Mouse (Mus musculus): ENCODE results near the gene Ccdc136. TPM values are rescaled to one million over a fixed set of nuclear protein-coding genes. Genes with fewer than 3 reads are reported as not detected.
"Not testable (repeated sequence)": the region's sequence is repeated elsewhere in the genome, so short reads cannot be mapped to it uniquely, and the experiment has no call there.

The Ccdc136 gene
- polyA plus RNA-seq, 1 experiment: not detected

DNA sequence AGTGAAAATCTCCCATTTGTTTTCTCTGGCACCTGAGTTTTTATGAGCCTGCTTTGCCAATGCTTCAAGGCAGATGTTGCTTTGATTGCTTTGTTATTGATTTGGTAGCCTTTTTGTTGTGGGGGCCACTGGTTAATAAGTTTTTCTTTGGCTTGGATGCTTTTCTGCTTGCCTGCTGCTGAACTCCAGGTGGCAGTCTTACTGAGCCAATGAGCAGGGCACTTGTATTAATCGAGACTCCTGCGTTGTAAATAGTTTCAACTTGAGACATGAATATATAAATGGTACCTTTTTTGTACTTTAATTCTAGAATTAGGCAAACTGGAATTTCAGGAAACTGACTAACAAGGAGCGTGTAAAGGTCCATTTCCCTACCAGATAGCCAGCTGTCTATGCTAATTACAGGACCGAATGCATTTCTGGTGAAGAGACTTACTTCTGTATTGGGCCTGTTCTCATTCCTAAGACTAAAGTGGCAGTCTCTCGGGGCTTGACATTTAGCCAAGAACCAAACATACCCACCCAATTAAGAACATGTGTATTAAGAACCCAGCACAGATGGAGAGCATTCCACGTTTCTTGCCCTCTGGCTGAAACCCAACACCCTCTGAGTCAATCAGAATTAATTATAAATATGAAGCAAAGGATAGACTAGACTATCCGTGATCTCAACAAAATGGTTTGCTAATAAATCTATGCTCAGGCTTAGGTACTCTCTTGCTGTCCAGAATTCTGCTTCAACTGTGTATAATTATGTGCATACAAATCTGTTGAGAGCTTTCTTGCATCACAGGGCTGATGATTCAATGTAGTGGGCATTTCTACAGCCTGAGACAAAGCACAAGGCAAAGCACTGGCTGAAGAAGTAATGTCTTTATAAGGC is 33.6 kb upstream of the Ccdc136 start:
- TF ChIP-seq POLR2A (IDR thresholded peaks at IDR 0.05; ENCODE audit: borderline replicate concordance, low read depth, low read length) (no peak), CTCF (IDR thresholded peaks at IDR 0.05; ENCODE audit: low read depth, low read length) (no peak)
- Histone ChIP-seq H3K4me3 (ENCODE audit: insufficient read depth, low read length) (no peak overlapping the region), H3K4me1 (ENCODE audit: control insufficient read depth, insufficient read depth, low read length) (0 out of 2 replicates have a peak, but pooled peaks cover 5% of the 10 kb centered on the region), H3K27ac (ENCODE audit: insufficient read depth, low read depth, low read length) (no peak overlapping the region)

GRCm38 (mm10) chr6:29363129-29363515 is 33.0 kb upstream of the Ccdc136 start:
- Histone ChIP-seq H3K27ac (ENCODE audit: insufficient read depth, low read depth, low read length) (no peak overlapping the region), H3K4me1 (ENCODE audit: control insufficient read depth, insufficient read depth, low read length) (0 out of 2 replicates have a peak, but pooled peaks cover 5% of the 10 kb centered on the region), H3K4me3 (ENCODE audit: insufficient read depth, low read length) (no peak overlapping the region)
- TF ChIP-seq CTCF (IDR thresholded peaks at IDR 0.05; ENCODE audit: low read depth, low read length): no peak
- TF ChIP-seq POLR2A (IDR thresholded peaks at IDR 0.05; ENCODE audit: borderline replicate concordance, low read depth, low read length): no peak

GRCm38 (mm10) chr6:29365277-29365676 is 30.8 kb upstream of the Ccdc136 start:
- no peak for TF ChIP-seq POLR2A (IDR thresholded peaks at IDR 0.05; ENCODE audit: borderline replicate concordance, low read depth, low read length)
- no peak for TF ChIP-seq CTCF (IDR thresholded peaks at IDR 0.05; ENCODE audit: low read depth, low read length)
- Histone ChIP-seq H3K4me1 (ENCODE audit: control insufficient read depth, insufficient read depth, low read length) (0 out of 2 replicates have a peak, but pooled peaks cover under 1% of the 10 kb centered on the region), H3K27ac (ENCODE audit: insufficient read depth, low read depth, low read length) (no peak overlapping the region), H3K4me3 (ENCODE audit: insufficient read depth, low read length) (no peak overlapping the region)

- H3K4me3 ChIP-seq (ENCODE audit: insufficient read depth, low read length): no peak overlapping the region
- no peak overlapping the region for H3K27ac ChIP-seq (ENCODE audit: insufficient read depth, low read depth, low read length)
- no peaks in the 10 kb centered on the region for H3K4me1 ChIP-seq (ENCODE audit: control insufficient read depth, insufficient read depth, low read length)
- no peak for TF ChIP-seq CTCF (IDR thresholded peaks at IDR 0.05; ENCODE audit: low read depth, low read length)
- TF ChIP-seq POLR2A (IDR thresholded peaks at IDR 0.05; ENCODE audit: borderline replicate concordance, low read depth, low read length): no peak
These were observed 18.7 kb upstream of the Ccdc136 start for GRCm38 (mm10) chr6:29377386-29377785.

- no peak overlapping the region for H3K4me3 ChIP-seq (ENCODE audit: insufficient read depth, low read length)
- peaks cover 1% of the 10 kb centered on the region; the same call in 1 of the 2 replicates for H3K4me1 ChIP-seq (ENCODE audit: control insufficient read depth, insufficient read depth, low read length)
- TF ChIP-seq POLR2A (IDR thresholded peaks at IDR 0.05; ENCODE audit: borderline replicate concordance, low read depth, low read length): no peak
- no peak for TF ChIP-seq CTCF (IDR thresholded peaks at IDR 0.05; ENCODE audit: low read depth, low read length)
- no peak overlapping the region for H3K27ac ChIP-seq (ENCODE audit: insufficient read depth, low read depth, low read length)
These were observed 17.4 kb upstream of the Ccdc136 start for GRCm38 (mm10) chr6:29378678-29379077.

DNA sequence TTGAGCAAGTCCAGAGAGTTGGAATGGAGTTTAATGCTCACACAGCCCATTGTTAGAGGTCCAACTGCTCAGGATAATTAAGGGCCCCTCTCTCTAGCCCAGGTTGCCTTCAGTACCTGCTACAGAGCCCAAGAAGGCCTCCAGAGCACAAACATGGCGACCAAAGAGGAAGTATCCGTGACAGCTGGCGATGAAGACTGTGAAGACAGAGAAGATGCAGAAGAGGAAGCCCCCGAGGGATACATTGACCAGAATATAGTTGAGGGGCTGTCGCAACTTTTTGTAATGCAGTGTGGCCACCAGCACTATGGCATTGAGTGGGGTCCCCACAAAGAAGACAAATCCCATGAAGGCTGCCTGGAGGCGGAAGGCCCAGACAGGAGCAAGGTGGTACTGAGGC is 16.2 kb upstream of the Ccdc136 start:
- Histone ChIP-seq H3K4me1 (ENCODE audit: control insufficient read depth, insufficient read depth, low read length) (peaks cover 5% of the 10 kb centered on the region; the same call in 1 of the 2 replicates), H3K4me3 (ENCODE audit: insufficient read depth, low read length) (no peak overlapping the region), H3K27ac (ENCODE audit: insufficient read depth, low read depth, low read length) (no peak overlapping the region)
- no peak for TF ChIP-seq CTCF (IDR thresholded peaks at IDR 0.05; ENCODE audit: low read depth, low read length)
- no peak for TF ChIP-seq POLR2A (IDR thresholded peaks at IDR 0.05; ENCODE audit: borderline replicate concordance, low read depth, low read length)

GRCm38 (mm10) chr6:29382442-29382841 is 13.7 kb upstream of the Ccdc136 start:
- Histone ChIP-seq H3K4me1 (ENCODE audit: control insufficient read depth, insufficient read depth, low read length) (peaks cover 5% of the 10 kb centered on the region; the same call in 1 of the 2 replicates), H3K4me3 (ENCODE audit: insufficient read depth, low read length) (no peak overlapping the region), H3K27ac (ENCODE audit: insufficient read depth, low read depth, low read length) (no peak overlapping the region)
- TF ChIP-seq CTCF (IDR thresholded peaks at IDR 0.05; ENCODE audit: low read depth, low read length) (no peak), POLR2A (IDR thresholded peaks at IDR 0.05; ENCODE audit: borderline replicate concordance, low read depth, low read length) (no peak)

DNA sequence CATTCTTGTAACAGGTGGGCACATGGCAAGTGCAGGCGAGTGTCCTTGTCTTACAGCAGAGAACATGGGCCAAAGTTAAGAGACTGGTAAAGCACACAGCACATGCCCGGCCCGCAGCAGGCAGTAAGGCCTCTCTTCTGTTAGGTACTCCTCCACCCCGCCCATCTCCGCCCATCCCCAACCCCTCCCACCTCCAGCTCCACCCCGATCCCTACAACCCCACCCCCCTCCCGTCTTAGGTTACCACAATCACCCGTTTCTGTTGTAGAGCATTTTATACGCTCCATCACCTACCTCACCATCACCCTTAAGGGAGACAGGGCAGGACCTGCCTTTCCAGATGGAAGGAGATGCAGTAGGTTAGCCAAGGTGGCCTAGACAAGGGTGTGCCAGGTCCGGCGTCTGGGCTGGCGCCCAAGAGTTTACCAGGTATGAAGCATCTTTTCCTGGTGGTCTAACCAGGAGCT is 8.0 kb upstream of the Ccdc136 start, which contains the start of gene Opn1sw:
Opn1sw (minus strand) TSS at position 417 of the 467 bp plus-strand sequence.
- Histone ChIP-seq H3K4me1 (ENCODE audit: control insufficient read depth, insufficient read depth, low read length) (peaks cover 8% of the 10 kb centered on the region), H3K27ac (ENCODE audit: insufficient read depth, low read depth, low read length) (no peak within 1 kb of the TSS), H3K4me3 (ENCODE audit: insufficient read depth, low read length) (peak within 1 kb of the TSS; percentile 45)
- TF ChIP-seq CTCF (IDR thresholded peaks at IDR 0.05; ENCODE audit: low read depth, low read length): no peak
- no peak for TF ChIP-seq POLR2A (IDR thresholded peaks at IDR 0.05; ENCODE audit: borderline replicate concordance, low read depth, low read length)

- TF ChIP-seq CTCF (IDR thresholded peaks at IDR 0.05; ENCODE audit: low read depth, low read length): no peak
- TF ChIP-seq POLR2A (IDR thresholded peaks at IDR 0.05; ENCODE audit: borderline replicate concordance, low read depth, low read length): no peak
- H3K4me1 ChIP-seq (ENCODE audit: control insufficient read depth, insufficient read depth, low read length): peaks cover 7% of the 10 kb centered on the region
- H3K4me3 ChIP-seq (ENCODE audit: insufficient read depth, low read length): peak overlapping the region; percentile 45
- H3K27ac ChIP-seq (ENCODE audit: insufficient read depth, low read depth, low read length): no peak overlapping the region
These were observed 7.5 kb upstream of the Ccdc136 start for GRCm38 (mm10) chr6:29388606-29389080.

- TF ChIP-seq POLR2A (IDR thresholded peaks at IDR 0.05; ENCODE audit: borderline replicate concordance, low read depth, low read length) (no peak), CTCF (IDR thresholded peaks at IDR 0.05; ENCODE audit: low read depth, low read length) (no peak)
- Histone ChIP-seq H3K4me3 (ENCODE audit: insufficient read depth, low read length) (no peak overlapping the region), H3K4me1 (ENCODE audit: control insufficient read depth, insufficient read depth, low read length) (peaks cover 3% of the 10 kb centered on the region; the same call in 1 of the 2 replicates)
These were observed 6.7 kb upstream of the Ccdc136 start for GRCm38 (mm10) chr6:29389425-29389824.

DNA sequence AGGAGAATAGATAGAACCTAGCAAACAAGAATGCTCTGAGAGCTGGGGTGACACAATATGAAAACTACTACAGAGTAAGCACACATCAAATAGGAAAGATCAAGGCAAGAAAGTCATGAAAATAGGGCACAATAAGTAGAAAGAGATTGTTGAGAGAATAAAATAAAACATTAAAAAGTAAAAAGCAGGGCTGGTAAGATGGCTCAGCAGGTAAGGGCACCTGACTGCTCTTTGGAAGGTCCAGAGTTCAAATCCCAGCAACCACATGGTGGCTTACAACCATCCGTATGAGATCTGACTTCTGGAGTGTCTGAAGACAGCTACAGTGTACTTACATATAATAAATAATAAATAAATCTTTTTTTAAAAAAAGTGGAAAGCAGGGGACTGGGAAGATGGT is 5.6 kb upstream of the Ccdc136 start:
- H3K4me3 ChIP-seq (ENCODE audit: insufficient read depth, low read length); H3K4me1 ChIP-seq (ENCODE audit: control insufficient read depth, insufficient read depth, low read length): not testable (repeated sequence)

More at GRCm38 (mm10) chr6:29389425-29389824, 6.7 kb upstream of the Ccdc136 start:
- no peak overlapping the region for H3K27ac ChIP-seq (ENCODE audit: insufficient read depth, low read depth, low read length)

DNA sequence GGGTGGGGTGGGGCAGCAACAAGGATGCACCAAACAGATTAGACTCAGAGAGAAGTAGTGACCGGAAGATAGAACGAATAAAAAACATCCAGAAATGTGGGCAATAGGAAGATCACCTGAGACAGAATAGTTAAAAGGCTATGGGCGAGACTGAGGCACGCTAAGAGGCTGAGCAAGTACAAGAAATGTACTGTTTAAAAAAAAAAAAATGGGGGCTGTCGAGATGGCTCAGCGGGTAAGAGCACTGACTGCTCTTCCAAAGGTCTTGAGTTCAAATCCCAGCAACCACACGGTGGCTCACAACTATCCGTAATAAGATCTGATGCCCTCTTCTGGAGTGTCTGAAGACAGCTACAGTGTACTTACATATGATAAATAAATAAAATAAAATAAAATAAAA is 4.9 kb upstream of the Ccdc136 start:
- H3K27ac ChIP-seq (ENCODE audit: insufficient read depth, low read depth, low read length); H3K4me1 ChIP-seq (ENCODE audit: control insufficient read depth, insufficient read depth, low read length); H3K4me3 ChIP-seq (ENCODE audit: insufficient read depth, low read length): not testable (repeated sequence)

More for the DNA sequence above, 5.6 kb upstream of the Ccdc136 start:
- H3K27ac ChIP-seq (ENCODE audit: insufficient read depth, low read depth, low read length): not testable (repeated sequence)
